Mouse (Mus musculus) thymus, adult 2 months (tissue): ENCODE data around the gene Ushbp1.

Source experiments
- CTCF ChIP-seq: fragments of 200-500 bp; IDR thresholded peaks from 2 replicates; pipeline ENCODE4 v1.5.1; 2012; ENCODE audit warnings: mild to moderate bottlenecking, control low read depth, low read length, moderate library complexity, borderline replicate concordance; ENCODE audit not compliant: control insufficient read depth, poor library complexity, insufficient read depth; ENCODE audit errors: extremely low read depth
- POLR2A ChIP-seq: fragments of 200-500 bp; IDR thresholded peaks from 2 replicates; pipeline ENCODE4 v1.6.1; 2012; ENCODE audit warnings: mild to moderate bottlenecking, low read length, control low read depth, moderate library complexity; ENCODE audit not compliant: control insufficient read depth, poor library complexity, insufficient read depth; ENCODE audit errors: extremely low read depth

- TF ChIP-seq CTCF, result no peak
- TF ChIP-seq POLR2A, result no peak
These were observed 26.4 kb downstream of the Ushbp1 start for GRCm38 (mm10) chr8:71369040-71369718.
